Mouse (Mus musculus) liver, adult 2 months (tissue): ENCODE results near the gene 9530068E07Rik.
A peak's percentile ranks its signal among the peaks of the same experiment; 100 is the strongest.

Experiments
- CTCF ChIP-seq: fragments of 200-500 bp; IDR thresholded peaks from 2 replicates; pipeline ENCODE4 v1.5.1; 2011; ENCODE audit warnings: low read depth, low read length, control low read depth
- POLR2A ChIP-seq: fragments of 200-500 bp; IDR thresholded peaks from 2 replicates; pipeline ENCODE4 v1.6.1; 2011; ENCODE audit warnings: low read length, control low read depth; ENCODE audit not compliant: insufficient read depth; ENCODE audit errors: extremely low read depth

- peak; percentile 72; the same call in 1 of the 2 replicates for TF ChIP-seq POLR2A
- TF ChIP-seq CTCF = no peak
Observed at GRCm38 (mm10) chr11:52395940-52396596, at the start of gene 9530068E07Rik.
